Mouse (Mus musculus) adipocyte (in vitro differentiated cells): Measurements from ENCODE around the gene Slc25a33.
"Not testable (repeated sequence)": the region's sequence is repeated elsewhere in the genome, so short reads cannot be mapped to it uniquely, and the experiment has no call there.

Source experiments
- DNase-seq: peaks from one replicate; pipeline ENCODE4 v3.0.0-alpha.2; 2016; ENCODE audit warnings: low spot score

The Slc25a33 gene

GRCm38 (mm10) chr4:149774094-149774470, at the start of gene Slc25a33:
Slc25a33 (minus strand) TSS chr4:149774277.
- DNase-seq = peak; percentile 91

GRCm38 (mm10) chr4:149822586-149823196, 48.6 kb upstream of the Slc25a33 start:
- no peak for DNase-seq

GRCm38 (mm10) chr4:149822126-149822525, 48.0 kb upstream of the Slc25a33 start:
- peak; percentile 43 for DNase-seq

GRCm38 (mm10) chr4:149820569-149820968, 46.5 kb upstream of the Slc25a33 start:
- peak; percentile 96 for DNase-seq

- DNase-seq = no peak
Observed at GRCm38 (mm10) chr4:149819195-149819594, 45.1 kb upstream of the Slc25a33 start.

GRCm38 (mm10) chr4:149816598-149816997, 42.5 kb upstream of the Slc25a33 start:
- no peak for DNase-seq

- no peak for DNase-seq
Observed at GRCm38 (mm10) chr4:149815586-149815985, 41.5 kb upstream of the Slc25a33 start.

GRCm38 (mm10) chr4:149813409-149814184, 39.5 kb upstream of the Slc25a33 start:
- DNase-seq = no peak

GRCm38 (mm10) chr4:149810372-149810771, 36.3 kb upstream of the Slc25a33 start:
- DNase-seq = not testable (repeated sequence)

GRCm38 (mm10) chr4:149808584-149809227, 34.6 kb upstream of the Slc25a33 start:
- no peak for DNase-seq

GRCm38 (mm10) chr4:149808060-149808567, 34.0 kb upstream of the Slc25a33 start:
- DNase-seq = no peak

- peak; percentile 95 for DNase-seq
Observed at GRCm38 (mm10) chr4:149806699-149807381, 32.8 kb upstream of the Slc25a33 start.

GRCm38 (mm10) chr4:149802269-149802668, 28.2 kb upstream of the Slc25a33 start:
- peak; percentile 28 for DNase-seq

- DNase-seq = no peak
Observed at GRCm38 (mm10) chr4:149800576-149800975, 26.5 kb upstream of the Slc25a33 start.

- no peak for DNase-seq
Observed at GRCm38 (mm10) chr4:149800172-149800464, 26.0 kb upstream of the Slc25a33 start.

- no peak for DNase-seq
Observed at GRCm38 (mm10) chr4:149799346-149800171, 25.5 kb upstream of the Slc25a33 start.

GRCm38 (mm10) chr4:149798684-149799309, 24.7 kb upstream of the Slc25a33 start:
- peak; percentile 88 for DNase-seq

GRCm38 (mm10) chr4:149798116-149798515, 24.0 kb upstream of the Slc25a33 start:
- DNase-seq = peak; percentile 57

- no peak for DNase-seq
Observed at GRCm38 (mm10) chr4:149797220-149797610, 23.1 kb upstream of the Slc25a33 start.

- DNase-seq = no peak
Observed at GRCm38 (mm10) chr4:149796567-149797219, 22.6 kb upstream of the Slc25a33 start.
